15 mouse cellular contexts compared by ENCODE assay signal in the genomic region with DNA sequence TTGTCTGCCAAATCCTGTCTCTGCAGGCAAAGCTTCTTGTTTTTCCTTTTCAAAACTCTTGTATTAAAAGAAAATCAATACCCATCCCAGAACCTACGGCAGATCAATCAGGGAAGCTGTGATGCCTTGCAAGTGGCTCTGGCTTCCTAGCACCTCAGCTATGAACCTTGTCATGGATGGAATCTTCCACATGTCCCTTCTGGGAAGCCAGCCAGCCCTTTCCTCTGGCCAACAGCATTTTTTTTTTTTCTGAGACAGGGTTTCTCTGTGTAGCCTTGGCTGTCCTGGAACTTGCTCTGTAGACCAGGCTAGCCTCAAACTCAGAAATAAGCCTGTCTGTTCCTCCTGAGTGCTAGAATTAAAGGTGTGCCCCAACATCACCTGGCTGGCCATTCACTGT. TPM values are rescaled to one million over a fixed set of nuclear protein-coding genes. Genes with fewer than 3 reads are reported as not detected.
DNase-seq lines count a peak whose midpoint lies in the region; ATAC-seq lines count a peak whose summit lies in the region.
"Had no signal": no experiment of that assay in that cellular context is flagged by ENCODE, and none has a peak within 500 bp of the region (broad histone marks: within the 10 kb centered on the region; RNA-seq: fewer than 3 reads in every experiment).

No protein-coding gene starts in this region.

- DNase-seq in cerebellum, adult 11 months, result peak; percentile 50
- peak; percentile 70 for DNase-seq in left cerebral cortex, postnatal 4 days
- DNase-seq in left cerebral cortex, adult 9 months (ENCODE audit: low spot score in 2 of 2), result no peak
- DNase-seq in cerebellum, adult 18-20 months, result peak; percentile 71
- DNase-seq in cerebellum, postnatal 36 days, result peak; percentile 68
- DNase-seq in urinary bladder, postnatal 25 days (ENCODE audit: low spot score), result no peak
- DNase-seq: heart, postnatal 10 days; lung, adult 18-20 months; retina, postnatal 1 day; thymus, adult 2 months had no signal

- no peak for ATAC-seq in cerebellum, adult (ENCODE audit: insufficient number of reproducible peaks, low FRiP score, low TSS enrichment)
- ATAC-seq: intestine, embryonic 15.5 days had no signal

- intact Hi-C loops in left cerebral cortex, postnatal 4 days (cut with DNase I), result no loop called here

RNA-seq across cellular contexts. Expression of gene Crhr1, which starts 22.3 kb away (rescaled TPM):
- total RNA-seq in left cerebral cortex, postnatal 4 days (2021), result 10 to 100 TPM; 23.8 to 26.0 TPM
- total RNA-seq: gastrocnemius, adult 18-20 months; heart, postnatal 10 days; liver, adult 2 months; monocyte, adult 5-6 weeks had no signal

Comparison
In these comparisons a context has a peak if more than half of its experiments do, and no peak if none do; other contexts are left out.
1. DNase-seq: peak in cerebellum, adult 11 months (single experiment), left cerebral cortex, postnatal 4 days (single experiment), cerebellum, adult 18-20 months (2 of 2) and cerebellum, postnatal 36 days (2 of 2); none in left cerebral cortex, adult 9 months (0 of 2) and urinary bladder, postnatal 25 days (single experiment).